Mouse (Mus musculus) ES-E14 (cell line): ENCODE data around the gene Asic1. TPM values are rescaled to one million over a fixed set of nuclear protein-coding genes. Genes with fewer than 3 reads are reported as not detected.

ENCODE experiments used
- DNase-seq: peaks from one replicate; pipeline ENCODE4 v3.0.0-alpha.2; 2013; ENCODE audit warnings: low read depth, low spot score
- H3K27ac ChIP-seq: 2 replicates; pipeline ENCODE4 v1.5.1; 2012; ENCODE audit warnings: low read depth, mild to moderate bottlenecking, low read length, moderate library complexity, mixed read lengths; ENCODE audit not compliant: poor library complexity, insufficient read depth, severe bottlenecking
- H3K36me3 ChIP-seq: 2 replicates; pipeline ENCODE4 v1.6.1; 2012; ENCODE audit warnings: mild to moderate bottlenecking, low read length, moderate library complexity, mixed read lengths; ENCODE audit not compliant: control insufficient read depth, poor library complexity, insufficient read depth, severe bottlenecking
- H3K4me1 ChIP-seq, 2 experiments: fragments of 150-350 bp in 1 of 2; sonication (generic) in 1 of 2; 2 replicates each; pipeline ENCODE4 v1.6.1; 2012; ENCODE audit warnings: low read length in 2 of 2, mild to moderate bottlenecking in 1 of 2, mixed read lengths in 1 of 2; ENCODE audit not compliant: control insufficient read depth in 2 of 2, insufficient read depth in 2 of 2, poor library complexity in 1 of 2
- H3K4me3 ChIP-seq, 2 experiments: fragments of 150-350 bp in 1 of 2; sonication (generic) in 1 of 2; 2 replicates each; pipeline ENCODE4 v1.5.1; 2012; ENCODE audit warnings: low read length in 2 of 2, low read depth in 1 of 2, mild to moderate bottlenecking in 1 of 2, mixed read lengths in 1 of 2; ENCODE audit not compliant: insufficient read depth in 1 of 2, poor library complexity in 1 of 2, severe bottlenecking in 1 of 2
- H3K9ac ChIP-seq: 2 replicates; pipeline ENCODE4 v1.6.1; 2012; ENCODE audit warnings: low read depth, mild to moderate bottlenecking, low read length, mixed read lengths; ENCODE audit not compliant: poor library complexity, insufficient read depth, severe bottlenecking
- H3K9me3 ChIP-seq: fragments of 150-350 bp; sonication (generic); 2 replicates; pipeline ENCODE4 v1.6.1; 2012; ENCODE audit warnings: low read depth, mild to moderate bottlenecking, low read length; ENCODE audit not compliant: control insufficient read depth, insufficient read depth
- CHD2 ChIP-seq: IDR thresholded peaks from 2 replicates; pipeline ENCODE4 v1.6.1; 2014; ENCODE audit warnings: mild to moderate bottlenecking, low read depth, low read length, inconsistent platforms
- HCFC1 ChIP-seq: IDR thresholded peaks from 2 replicates; pipeline ENCODE4 v1.6.1; 2012; ENCODE audit warnings: low read length, inconsistent platforms, borderline replicate concordance; ENCODE audit not compliant: insufficient read depth
- MAFK ChIP-seq: IDR thresholded peaks from 2 replicates; pipeline ENCODE4 v1.6.1; 2014; ENCODE audit warnings: mild to moderate bottlenecking, low read depth, low read length, inconsistent platforms; ENCODE audit not compliant: insufficient read depth
- ZC3H11A ChIP-seq: IDR thresholded peaks from 2 replicates; pipeline ENCODE4 v1.6.1; 2012; ENCODE audit warnings: low read depth, mild to moderate bottlenecking, inconsistent platforms, low read length, borderline replicate concordance
- ZNF384 ChIP-seq: IDR thresholded peaks from 2 replicates; pipeline ENCODE4 v1.6.1; 2012; ENCODE audit warnings: low read depth, low read length, inconsistent platforms
- in situ Hi-C, 2 experiments: fragments of 600-800 bp; cut with MboI; formaldehyde crosslinking; loops; one replicate each; pipeline ENCODE4 v1.15.1; 2025; ENCODE audit warnings: low sequenced_read_pairs in 2 of 2, inconsistent platforms in 1 of 2; ENCODE audit not compliant: unreplicated experiment in 2 of 2
- total RNA-seq: library from RNA; depleted of rRNA; stranded (reverse); fragments of 300-350 nt; gene quantifications from 2 replicates; pipeline ENCODE4 v1.2.3, GENCODE M21; 2012

Asic1 gene
- total RNA-seq, 1 experiment, result 6.6 TPM

- H3K4me1 ChIP-seq, result peaks cover 2 to 18% of the 10 kb centered on the region in 2 experiments; a peak in 2 of 4 replicates
- TF ChIP-seq MAFK (no peak), ZNF384 (no peak), ZC3H11A (no peak), CHD2 (no peak), HCFC1 (no peak)
These were observed 776 bp upstream of the Asic1 start for GRCm38 (mm10) chr15:99669392-99669791.

DNA sequence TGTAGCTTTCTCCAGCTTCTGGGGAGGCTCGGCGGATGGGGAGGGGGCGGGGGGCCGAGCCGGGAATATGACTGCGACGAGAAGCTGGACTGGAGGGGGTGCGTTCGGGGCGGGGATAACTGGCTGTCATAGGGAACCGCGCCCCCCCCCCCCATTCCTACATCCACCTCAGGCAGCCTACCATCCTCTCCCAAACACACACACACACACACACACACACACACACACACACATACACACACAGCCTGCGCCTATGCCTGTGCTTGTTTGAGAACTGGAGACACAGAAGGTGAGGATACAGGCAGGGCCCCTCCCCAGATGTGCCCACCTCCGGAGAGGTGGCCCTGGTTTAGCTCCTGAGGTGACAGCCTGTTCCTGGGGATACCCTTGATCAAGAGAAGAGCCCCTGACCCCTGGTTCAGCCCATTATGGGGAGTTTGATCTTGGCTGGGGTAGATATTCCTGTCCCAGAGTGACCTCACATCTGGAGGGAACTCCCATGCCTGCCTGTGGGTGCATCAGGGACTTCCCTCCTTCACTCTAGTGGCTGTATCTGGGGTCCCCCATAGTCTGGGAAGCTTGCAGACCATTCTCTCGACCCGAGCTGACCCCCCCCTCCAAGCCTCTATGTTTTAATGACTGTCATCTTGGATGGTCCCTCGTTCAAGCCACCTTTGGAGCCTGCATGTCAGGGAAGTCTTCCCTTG, 949 bp downstream of the Asic1 start:
- Histone ChIP-seq H3K9ac (peak overlapping the region; percentile 54), H3K9me3 (no peaks in the 10 kb centered on the region), H3K4me1 (peaks cover 0 to 12% of the 10 kb centered on the region in 2 experiments; a peak in 1 of 4 replicates), H3K27ac (no peak overlapping the region), H3K4me3 (peak overlapping the region; percentile 66 to 72), H3K36me3 (no peaks in the 10 kb centered on the region)
- no peak for TF ChIP-seq HCFC1
- TF ChIP-seq ZNF384, result no peak
- TF ChIP-seq MAFK, result no peak
- no peak for TF ChIP-seq CHD2
- TF ChIP-seq ZC3H11A, result no peak
- in situ Hi-C loops, result no loop called here
- no peak for DNase-seq

More at GRCm38 (mm10) chr15:99669392-99669791, 776 bp upstream of the Asic1 start:
- no peak for DNase-seq
- Histone ChIP-seq H3K9me3 (no peaks in the 10 kb centered on the region), H3K4me3 (no peak overlapping the region), H3K27ac (no peak overlapping the region), H3K9ac (no peak overlapping the region), H3K36me3 (no peaks in the 10 kb centered on the region)
- in situ Hi-C loops, result no loop called here

GRCm38 (mm10) chr15:99671783-99672182, 1.6 kb downstream of the Asic1 start:
- in situ Hi-C loops, result no loop called here
- H3K4me1 ChIP-seq, result peaks cover 0 to 14% of the 10 kb centered on the region in 2 experiments; a peak in 2 of 4 replicates
- no peak overlapping the region for H3K27ac ChIP-seq
- H3K36me3 ChIP-seq, result no peaks in the 10 kb centered on the region
- TF ChIP-seq HCFC1 (no peak), MAFK (no peak), CHD2 (no peak), ZC3H11A (no peak), ZNF384 (no peak)
- no peak overlapping the region for H3K4me3 ChIP-seq
- no peak overlapping the region for H3K9ac ChIP-seq
- no peaks in the 10 kb centered on the region for H3K9me3 ChIP-seq
- DNase-seq, result no peak

- no peak for TF ChIP-seq MAFK
- TF ChIP-seq HCFC1, result no peak
- H3K9ac ChIP-seq, result no peak overlapping the region
- no peak overlapping the region for H3K4me3 ChIP-seq
- H3K36me3 ChIP-seq, result no peaks in the 10 kb centered on the region
- no peak for DNase-seq
- H3K27ac ChIP-seq, result no peak overlapping the region
- H3K4me1 ChIP-seq, result peaks cover 0 to 26% of the 10 kb centered on the region in 2 experiments; a peak in 2 of 4 replicates
- in situ Hi-C loops, result no loop called here
- H3K9me3 ChIP-seq, result no peaks in the 10 kb centered on the region
These were observed 4.7 kb downstream of the Asic1 start for GRCm38 (mm10) chr15:99674866-99675265.
